Mouse (Mus musculus) activated CD4-positive, CD25-positive, alpha-beta regulatory T cell, adult 4 months (primary cell): ENCODE measurements around the gene Vmn2r26. TPM values are rescaled to one million over a fixed set of nuclear protein-coding genes. Genes with fewer than 3 reads are reported as not detected.
"Not testable (repeated sequence)": the region's sequence is repeated elsewhere in the genome, so short reads cannot be mapped to it uniquely, and the experiment has no call there.

ENCODE experiments used
- ATAC-seq: one replicate; pipeline ENCODE4 v1.8.0; 2017
- polyA plus RNA-seq, 2 experiments: library from polyadenylated mRNA; unstranded; fragments of 100-300 nt; shearing (Covaris generic); gene quantifications; one replicate each; pipeline ENCODE4 v1.2.1; 2017

The Vmn2r26 gene
- not detected for polyA plus RNA-seq

- ATAC-seq, result not testable (repeated sequence)
These were observed at the start of gene Vmn2r26 for GRCm38 (mm10) chr6:124024268-124024667. TSS of gene Vmn2r26 (plus strand) at chr6:124024568.

GRCm38 (mm10) chr6:124020841-124021240 is 3.5 kb upstream of the Vmn2r26 start:
- no peak for ATAC-seq

DNA sequence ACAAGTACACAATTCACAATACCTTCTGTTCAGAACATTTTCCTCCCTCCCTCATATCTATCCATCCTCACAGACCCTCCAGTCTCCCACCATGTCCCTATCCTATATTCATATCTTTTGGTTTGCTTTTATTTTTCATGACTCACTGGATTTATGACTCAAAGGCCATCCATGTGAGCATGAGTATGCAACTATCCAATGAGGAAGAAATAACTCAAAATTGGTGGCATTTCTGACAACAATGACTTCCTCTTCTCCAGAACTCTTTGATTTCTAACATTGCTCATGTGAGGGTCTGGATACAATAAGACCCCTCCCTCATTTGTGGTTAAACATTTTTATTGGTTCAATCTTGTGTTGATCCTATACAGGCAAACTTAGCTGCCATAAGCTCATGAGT is 24.0 kb downstream of the Vmn2r26 start:
- ATAC-seq, result no peak

- ATAC-seq, result not testable (repeated sequence)
These were observed 29.2 kb downstream of the Vmn2r26 start for GRCm38 (mm10) chr6:124053611-124054010.

DNA sequence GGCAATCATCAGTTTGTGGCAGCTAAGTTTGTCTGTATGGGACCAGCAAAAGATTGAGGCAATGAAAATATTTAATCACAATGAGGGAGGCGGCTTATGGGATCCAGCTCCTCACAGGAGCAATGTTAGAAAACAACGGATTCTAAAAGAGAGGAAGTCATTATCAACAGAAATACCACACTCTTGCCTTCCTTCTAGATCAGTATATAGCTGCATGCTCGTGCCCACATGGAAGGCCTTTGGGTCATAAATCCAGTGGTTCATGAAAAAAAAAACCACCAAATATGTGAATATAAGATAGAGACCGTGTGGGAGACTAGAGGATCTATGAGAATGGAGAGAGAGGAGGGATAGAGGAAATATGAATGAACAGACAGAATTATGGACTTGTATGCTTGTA is 78.0 kb downstream of the Vmn2r26 start:
- no peak for ATAC-seq

Other genes with a start within 250 kb of the Vmn2r26 start
- under 1 TPM in 1 of 2 experiments, not detected in 1; 0.09 TPM for gene Vmn2r24, start 245.7 kb upstream of the Vmn2r26 start, polyA plus RNA-seq
- gene Vmn2r25, start 171.1 kb upstream of the Vmn2r26 start, polyA plus RNA-seq, result not detected
- not detected for gene Vmn2r27, start 207.3 kb downstream of the Vmn2r26 start, polyA plus RNA-seq